Mouse (Mus musculus): ENCODE data around the gene F2rl1. TPM values are rescaled to one million over a fixed set of nuclear protein-coding genes. Genes with fewer than 3 reads are reported as not detected.

Gene F2rl1
- under 1 TPM; 0.13 to 0.44 (median 0.26) TPM for total RNA-seq (2022)

DNA sequence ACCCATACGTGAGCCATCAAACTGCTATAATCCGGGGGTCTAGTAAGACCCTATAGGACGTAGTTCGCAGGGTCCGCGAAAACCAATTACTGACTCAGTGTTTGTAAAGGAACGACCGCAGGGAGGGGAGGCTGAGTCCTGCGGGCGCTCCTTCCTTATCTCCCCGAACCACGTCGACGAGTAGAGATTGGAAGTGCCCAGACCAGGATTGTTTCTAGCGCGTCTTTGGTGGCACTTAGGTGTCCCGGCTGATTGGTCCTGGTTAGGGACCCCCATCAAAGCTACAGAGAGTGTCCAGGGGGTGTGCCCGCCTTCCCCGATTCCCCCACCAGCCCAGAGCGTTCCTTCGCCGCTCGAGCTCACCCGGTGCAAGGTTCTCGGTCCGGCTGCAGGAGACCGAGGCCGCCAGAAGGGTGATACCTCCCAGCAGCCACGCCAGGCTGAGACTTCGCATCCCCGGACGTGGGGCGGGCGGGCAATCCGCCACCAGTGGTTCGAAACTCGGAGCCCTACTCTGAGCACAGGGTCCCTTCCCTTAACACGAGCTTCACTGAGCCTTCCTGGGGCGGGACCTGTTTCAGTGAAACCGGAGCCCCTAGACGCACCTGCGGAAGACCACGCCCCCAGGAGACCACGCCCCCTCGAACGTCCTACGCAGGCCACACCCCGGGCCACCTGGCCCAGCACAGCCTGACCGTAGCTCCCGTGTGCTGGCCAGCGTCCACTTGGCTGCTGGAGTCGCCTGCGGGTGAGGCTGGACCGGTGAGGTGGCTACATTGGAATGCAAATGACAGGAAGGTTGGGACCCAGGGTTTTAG, at the start of gene F2rl1:
Gene F2rl1 (minus strand): TSS at position 554 of the 818 bp plus-strand sequence.
- DNase-seq (ENCODE audit: low spot score in 2 of 2), result no peak

DNA sequence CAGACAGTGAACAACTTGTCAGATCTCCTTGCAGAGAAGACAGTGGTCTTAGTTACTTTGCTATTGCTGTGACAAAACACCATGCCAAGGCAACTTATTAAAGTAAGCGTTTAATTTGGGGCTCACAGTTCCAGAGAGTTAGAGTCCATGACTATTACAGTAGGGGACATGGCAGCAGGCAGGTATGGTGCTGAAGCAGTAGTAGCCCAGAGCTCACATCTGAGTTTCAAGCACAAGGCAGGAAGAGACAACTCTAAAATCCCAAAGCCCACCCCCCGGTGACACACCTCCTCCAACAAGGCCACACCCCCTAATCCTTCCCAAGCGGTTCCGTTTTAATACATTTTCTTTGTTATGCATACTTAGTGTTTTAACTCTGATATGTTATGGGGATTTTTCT, 45.9 kb upstream of the F2rl1 start:
- DNase-seq (ENCODE audit: low spot score in 2 of 2), result no peak

DNA sequence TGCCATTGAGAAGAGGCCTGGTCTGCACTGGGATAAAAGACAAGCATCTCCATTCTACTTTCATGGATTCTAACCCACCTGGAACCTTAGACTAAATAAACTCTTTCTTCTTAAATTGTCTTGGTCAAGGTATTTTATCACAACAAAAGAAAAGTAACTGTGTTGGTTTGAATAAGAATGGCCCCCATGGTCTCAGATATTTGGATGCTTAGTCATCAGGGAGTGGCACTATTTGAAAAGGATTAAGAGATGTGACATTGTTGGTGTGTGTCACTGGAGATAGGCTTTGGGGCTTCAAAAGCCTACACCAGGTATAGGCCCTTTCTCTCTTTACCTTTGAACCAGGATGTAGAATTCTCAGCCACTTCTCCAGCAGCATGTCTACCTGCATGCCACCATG, 44.3 kb upstream of the F2rl1 start:
- no peak for DNase-seq (ENCODE audit: low spot score in 2 of 2)

DNA sequence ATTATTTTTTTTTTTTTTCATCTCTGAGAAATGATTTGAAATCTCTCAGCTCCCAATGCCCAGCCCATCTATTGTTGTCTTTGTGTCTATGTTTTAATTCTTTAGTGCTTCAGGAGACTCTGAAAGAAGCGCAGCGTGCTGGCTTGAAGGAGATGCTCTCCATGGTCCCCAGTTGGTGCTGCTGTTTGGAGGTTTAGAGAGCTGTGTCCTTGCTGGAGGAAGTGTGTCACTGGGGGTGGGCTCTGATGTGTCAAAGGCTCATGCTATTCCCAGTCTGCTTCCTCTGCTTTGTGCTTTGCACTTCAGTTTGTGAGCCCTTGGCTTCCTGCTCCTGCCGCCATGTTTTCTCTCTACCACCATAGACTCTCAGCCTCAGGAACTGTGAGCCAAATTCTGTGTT, 43.3 kb upstream of the F2rl1 start:
- DNase-seq (ENCODE audit: low spot score in 2 of 2), result no peak

DNA sequence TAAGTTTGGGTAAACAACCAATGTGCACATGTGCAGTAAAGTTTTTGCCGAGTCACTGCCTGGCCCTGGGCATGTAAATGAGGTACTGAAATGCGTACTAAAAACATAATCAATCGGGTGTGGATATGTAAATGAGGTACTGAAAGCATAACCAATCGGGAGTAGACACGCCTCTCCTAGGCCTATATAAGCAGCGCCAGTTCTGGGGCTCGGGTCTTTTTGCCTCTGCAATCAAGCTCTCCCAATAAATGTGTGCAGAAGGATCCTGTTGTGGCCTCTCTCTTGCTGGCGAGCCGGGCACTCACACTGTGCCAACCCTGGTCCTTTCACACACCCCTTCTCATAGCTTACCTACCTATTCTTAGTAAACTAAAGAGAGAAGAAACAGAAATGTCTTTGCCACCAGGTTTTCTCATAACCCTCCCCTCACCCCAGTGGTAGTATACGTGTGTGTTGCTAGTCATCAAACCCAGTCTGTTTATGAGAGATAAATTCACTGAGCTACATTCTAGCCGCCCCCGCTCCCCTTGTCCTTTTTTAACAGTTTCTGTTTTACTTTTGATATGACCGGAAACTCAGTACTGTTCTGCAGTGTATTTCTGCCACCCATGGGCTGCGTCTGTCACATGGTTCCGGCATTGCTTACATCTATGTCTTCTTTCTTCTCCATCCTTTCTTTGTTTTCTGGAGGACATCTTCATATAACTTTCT, 42.0 kb upstream of the F2rl1 start:
- no peak for DNase-seq (ENCODE audit: low spot score in 2 of 2)

DNA sequence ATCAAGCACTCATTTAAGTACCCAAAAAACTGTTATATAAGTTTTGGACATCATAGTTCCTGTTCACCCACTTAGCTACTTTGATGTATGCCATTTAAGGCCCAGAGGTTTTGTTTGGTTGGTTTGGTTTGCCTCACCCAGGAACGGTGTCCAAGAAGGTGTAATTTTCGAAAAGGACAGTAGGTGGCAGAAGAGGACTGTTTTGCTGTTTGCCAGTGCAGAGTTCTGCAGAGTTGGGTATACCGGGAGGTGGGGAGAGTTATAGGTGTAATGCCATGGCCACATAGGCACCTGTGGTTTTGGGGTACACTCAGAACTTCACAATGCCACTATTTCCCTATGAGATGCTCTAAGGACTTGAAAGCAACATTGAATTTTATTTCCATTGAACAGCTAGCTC, 38.7 kb upstream of the F2rl1 start:
- peak; percentile 15 to 45 for DNase-seq (ENCODE audit: low spot score in 2 of 2)

DNA sequence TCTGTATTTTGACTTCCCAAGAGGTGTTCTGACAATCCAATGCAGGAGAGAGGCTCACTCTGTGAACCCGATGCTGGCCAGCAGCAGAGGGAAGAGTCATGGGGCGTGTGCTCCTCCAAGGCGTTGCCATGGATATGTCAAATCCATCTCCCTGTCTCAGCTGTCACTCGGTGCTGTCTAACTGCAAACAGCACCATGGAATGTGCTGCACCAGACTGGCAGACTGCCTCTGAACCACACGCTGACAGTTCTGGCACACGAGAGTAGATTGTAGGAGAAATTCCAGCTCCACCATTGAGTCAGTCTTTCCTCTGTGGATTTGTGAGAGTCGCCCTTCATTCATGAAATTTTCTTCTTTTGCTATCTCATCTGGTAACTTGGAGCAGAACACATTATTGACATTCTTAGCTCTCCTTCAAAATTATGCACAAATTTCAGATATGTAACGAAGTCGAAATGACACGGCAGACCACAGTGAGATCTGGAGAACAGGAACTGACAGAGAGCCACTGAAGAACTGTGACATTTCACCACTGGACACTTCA, 38.1 kb upstream of the F2rl1 start:
- no peak for DNase-seq (ENCODE audit: low spot score in 2 of 2)

DNA sequence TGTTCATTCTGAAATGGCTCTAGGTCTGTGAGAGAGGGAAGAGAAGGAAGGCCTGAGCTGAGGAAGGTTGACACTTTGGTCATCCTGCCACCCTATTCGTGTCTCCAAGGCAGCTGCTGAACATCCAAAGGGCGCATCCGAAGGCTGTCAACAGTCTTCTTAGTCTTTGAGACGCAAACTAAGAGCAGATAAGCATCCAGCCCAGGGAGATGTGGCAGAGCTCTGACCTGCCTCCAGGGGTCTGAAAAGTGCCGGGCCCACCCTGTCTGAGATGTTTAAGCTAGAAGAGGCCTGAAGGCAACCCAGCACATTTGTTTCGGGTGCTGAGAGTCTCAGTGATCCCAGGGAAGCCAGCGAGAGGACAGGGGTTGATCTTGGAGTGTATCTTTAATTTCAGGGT, 32.3 kb upstream of the F2rl1 start:
- DNase-seq (ENCODE audit: low spot score in 2 of 2), result no peak

DNA sequence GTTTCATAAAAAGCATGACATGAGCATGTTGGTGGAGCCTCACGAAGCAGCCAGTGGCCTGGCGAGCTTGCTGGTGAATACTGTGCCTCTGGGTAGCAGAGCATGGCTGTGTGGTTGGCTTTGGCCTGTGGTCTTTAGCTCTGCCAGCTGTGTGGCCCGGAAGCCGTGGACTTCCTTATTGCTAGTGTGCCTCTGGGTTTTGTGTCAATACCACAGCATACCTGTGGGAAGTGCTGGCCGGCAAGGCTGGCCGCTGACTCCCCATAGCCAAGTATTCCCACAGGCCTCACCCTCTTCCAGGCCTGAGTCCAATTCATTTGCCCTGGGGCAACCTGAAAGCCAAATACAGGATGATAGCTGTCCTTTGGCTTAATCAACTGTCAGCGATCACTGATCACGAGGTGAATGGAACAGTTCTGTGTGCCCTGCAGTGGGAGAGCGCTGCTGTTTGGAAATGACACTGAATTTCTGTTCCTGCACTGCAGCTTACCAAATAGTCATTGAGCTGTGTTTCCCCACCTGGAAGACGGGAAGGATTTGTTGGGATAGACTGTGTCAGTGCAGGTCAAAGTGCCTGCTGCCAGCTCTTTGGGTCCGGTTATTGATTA, 29.0 kb upstream of the F2rl1 start:
- DNase-seq (ENCODE audit: low spot score in 2 of 2), result no peak

DNA sequence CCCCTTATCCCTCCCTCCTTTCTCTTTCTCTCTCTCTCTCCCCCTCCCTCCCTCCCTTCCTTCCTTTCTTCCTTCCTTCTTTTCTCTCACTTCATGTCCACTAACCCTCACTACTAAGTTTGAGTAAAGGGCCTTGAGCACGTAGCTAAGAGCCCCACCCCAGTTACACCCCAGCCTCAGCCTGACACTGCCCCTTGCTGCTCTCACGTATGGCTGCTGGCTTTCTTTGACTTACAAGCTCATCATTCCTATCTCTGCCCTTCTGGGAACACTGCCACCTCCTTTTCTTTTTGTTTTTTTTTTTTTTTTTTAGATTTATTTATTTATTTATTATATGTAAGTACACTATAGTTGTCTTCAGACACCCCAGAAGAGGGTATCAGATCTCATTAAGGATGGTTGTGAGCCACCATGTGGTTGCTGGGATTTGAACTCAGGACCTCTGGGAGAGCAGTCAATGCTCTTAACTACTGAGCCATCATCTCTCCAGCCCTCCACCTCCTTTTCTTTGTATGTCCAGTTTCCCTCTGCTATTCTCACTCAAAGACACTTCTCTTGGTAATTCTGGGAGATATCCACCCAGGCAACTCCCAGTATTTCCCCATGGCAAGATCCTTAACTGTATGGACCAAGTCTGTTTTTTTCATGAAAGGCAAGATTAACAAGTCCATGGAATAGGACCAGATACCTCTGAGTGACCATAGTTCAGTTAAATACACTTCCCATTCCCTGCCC, 25.8 kb upstream of the F2rl1 start:
- DNase-seq (ENCODE audit: low spot score in 2 of 2), result no peak

DNA sequence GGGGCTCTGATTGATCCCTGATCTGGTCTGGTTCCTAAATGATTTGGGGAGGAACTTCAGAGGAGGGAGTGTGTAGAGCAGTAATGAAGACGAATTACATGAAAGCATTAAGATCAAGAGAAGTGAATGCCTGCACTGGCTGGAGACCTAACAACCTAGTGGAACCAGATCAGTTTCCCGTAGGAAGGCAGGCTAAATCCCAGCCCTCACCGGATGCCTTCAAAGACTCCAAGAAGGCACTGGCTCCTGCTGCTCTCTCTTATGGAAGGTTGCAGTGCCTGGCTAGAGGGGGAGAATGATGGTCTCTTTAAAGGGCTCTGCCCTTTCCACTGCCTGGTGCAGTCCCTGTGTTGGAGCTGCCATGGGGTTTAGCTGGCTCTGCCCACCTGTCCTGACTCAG, 24.4 kb upstream of the F2rl1 start:
- no peak for DNase-seq (ENCODE audit: low spot score in 2 of 2)

DNA sequence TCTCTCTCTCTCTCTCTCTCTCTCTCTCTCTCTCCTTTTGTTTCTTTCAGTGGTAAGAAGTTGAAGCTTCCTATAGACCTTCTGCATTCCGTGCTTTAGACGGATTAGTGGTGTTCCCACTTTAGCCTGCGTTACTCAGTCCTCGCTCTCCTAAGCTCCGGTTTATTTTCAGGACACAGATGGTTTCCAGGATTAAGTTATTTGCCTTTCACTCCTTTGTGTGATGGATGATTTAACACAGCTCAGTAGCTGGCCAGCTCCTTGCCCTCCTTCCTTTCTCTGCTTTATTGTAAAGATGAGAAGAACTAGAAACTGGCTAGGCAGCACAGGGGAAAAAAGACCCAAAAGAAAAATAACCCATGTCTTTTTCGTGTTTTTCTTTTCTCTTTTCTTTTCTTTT, 23.8 kb upstream of the F2rl1 start:
- no peak for DNase-seq (ENCODE audit: low spot score in 2 of 2)

DNA sequence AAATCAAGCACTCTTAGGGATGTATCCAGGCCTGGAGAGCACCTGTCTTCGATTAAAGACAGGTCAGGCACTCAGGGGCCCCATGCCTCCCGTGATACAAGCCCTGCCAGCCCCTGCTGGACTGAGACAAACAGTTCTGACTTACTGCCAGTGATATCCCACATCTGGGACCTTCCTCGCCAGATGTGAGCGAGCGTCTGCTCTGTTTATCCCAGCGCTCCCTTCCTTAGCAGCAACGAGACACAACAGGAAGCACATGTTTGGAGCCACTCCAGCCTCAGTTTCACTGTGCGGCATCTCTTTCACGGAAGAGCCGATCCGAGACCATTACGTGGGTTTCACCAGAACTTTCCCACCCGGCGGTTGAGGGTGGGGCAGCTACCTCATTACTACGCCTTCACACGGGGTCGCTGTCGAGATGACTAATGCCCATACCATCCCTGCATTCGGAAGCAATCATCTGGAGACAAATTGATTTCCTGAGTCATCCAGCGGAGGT, 23.3 kb upstream of the F2rl1 start:
- DNase-seq (ENCODE audit: low spot score in 2 of 2), result no peak

DNA sequence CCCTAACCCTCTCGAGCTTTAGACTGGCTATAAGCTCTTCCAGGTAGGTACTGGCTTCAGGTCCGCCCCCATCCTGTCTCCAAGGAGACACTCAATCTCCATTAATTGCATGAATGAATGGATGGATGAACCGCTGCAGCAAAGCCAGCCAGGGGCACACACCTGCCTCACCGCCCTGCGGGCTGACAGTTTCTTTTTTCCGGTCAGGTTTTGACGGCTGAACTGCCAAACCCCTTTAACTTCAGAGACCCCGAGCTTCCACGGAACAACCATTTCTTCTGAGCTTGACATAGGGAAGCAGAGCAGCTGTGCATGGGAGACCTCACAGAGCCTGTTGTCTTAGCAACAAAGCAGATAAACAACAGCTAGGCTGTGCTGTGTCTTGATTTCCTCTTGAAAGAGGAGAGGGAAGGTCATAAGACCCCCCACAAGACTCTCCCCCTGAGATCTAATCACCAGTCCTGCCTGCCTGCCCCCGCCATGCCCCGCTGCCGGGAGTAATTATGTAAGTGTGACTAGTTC, 22.1 kb upstream of the F2rl1 start:
- DNase-seq (ENCODE audit: low spot score in 2 of 2), result no peak

DNA sequence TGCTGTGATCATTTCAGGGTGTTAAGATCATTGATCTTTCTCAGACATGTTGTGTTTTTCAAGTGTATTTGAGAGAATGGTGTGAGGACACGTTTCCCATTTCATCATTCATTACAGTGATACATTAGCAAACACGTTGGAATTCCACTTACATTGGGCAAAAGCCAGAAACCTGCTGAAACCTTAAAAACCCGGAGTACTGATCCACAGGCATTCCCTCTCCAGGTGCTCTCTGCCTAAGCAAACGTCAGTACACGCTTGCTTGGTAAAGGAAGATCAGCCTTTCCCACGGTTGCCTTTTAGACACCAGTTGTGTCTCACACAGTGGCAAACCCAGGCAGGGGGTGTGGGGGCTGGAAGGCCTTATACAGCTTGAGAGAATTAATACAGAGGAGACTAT, 21.2 kb upstream of the F2rl1 start:
- no peak for DNase-seq (ENCODE audit: low spot score in 2 of 2)

DNA sequence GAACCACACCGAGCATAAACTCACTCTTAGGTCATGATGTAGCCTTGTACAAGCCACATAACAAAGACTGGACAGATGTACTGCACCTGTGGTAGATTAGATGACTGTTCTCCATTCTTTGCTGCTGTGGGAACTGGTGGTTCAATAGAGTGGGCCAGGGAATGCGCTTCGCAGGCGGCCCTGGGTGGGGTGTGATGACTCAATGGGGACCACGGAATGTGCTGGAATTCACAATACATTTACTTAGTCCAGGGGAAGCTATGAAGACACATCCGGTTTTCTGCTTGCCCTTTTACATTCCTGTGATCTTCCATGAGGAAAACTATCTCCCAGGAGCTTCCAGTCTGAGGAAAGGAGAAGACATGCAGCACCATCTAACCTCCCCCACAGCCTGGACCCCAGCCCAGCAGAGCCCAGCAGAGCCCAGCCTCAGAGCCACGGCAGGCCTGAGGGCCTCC, 20.7 kb upstream of the F2rl1 start:
- no peak for DNase-seq (ENCODE audit: low spot score in 2 of 2)

DNA sequence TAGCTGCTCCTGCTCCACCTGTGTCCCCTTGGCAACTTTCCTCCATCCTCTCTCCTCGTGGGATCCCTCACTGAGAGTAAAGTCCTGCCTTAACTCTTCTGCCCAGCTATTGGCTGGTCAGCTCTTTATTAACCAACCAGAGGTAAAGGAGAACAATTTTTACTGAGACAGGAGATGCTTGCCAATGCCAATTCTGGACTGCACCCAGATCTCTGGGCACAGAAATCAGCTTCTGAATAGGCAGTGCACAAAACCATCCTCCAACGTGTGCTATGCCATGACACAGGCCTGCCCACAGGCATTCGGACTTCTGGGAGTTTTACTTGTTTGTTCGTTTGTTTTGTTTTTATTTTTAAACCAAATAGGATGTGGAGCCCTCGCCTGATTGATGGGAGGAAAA, 13.0 kb upstream of the F2rl1 start:
- DNase-seq (ENCODE audit: low spot score in 2 of 2), result no peak

DNA sequence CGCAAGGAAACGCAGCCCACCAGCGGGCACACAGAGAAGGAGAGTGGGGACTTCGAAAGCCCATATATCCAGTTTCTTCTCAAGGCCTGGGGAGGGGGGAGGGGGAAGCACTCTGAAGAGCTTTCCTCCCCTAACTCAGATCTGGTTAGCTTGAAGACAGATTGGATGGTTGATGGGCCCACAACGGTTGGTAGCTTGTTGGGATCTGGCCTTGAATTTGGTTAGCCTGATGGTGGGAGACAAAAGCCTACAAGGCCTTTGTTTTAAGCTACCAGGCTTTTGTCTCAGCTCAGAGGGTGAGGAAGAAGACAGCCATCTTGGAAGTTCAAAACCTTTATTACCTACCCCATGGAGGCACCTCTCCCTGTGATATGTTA, 11.1 kb upstream of the F2rl1 start:
- no peak for DNase-seq (ENCODE audit: low spot score in 2 of 2)

DNA sequence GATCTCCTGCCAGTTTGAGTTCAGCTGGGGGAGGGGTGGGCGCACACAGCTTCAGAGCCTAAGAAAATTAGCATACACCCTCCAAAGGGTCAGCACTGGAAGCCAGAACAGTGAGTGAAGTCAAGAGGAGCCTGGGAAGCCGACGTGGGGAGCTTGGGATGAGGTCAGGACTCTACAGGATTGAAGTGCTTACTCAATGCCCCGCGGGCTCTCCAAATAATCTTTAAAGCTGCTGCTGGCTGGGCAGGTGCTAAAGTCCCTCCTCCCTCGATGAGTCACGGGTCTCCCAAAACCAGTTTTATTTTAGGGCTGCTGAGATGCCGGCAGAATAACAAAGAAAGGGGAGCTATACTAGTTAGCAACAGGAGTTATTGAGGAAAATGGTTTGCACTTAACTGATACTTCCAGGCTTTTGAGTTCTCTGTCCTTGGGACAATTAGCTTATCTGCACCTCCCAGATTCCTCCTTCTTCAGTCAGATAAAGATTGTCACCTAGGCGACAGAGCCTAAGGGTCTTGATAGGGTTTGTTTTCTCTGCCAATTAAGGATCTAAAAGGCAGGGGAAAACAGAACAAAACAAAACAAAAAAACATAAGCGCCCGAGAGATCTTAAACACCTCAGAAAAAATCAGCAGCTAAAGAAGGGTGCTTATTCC, 10.6 kb upstream of the F2rl1 start:
- no peak for DNase-seq (ENCODE audit: low spot score in 2 of 2)

DNA sequence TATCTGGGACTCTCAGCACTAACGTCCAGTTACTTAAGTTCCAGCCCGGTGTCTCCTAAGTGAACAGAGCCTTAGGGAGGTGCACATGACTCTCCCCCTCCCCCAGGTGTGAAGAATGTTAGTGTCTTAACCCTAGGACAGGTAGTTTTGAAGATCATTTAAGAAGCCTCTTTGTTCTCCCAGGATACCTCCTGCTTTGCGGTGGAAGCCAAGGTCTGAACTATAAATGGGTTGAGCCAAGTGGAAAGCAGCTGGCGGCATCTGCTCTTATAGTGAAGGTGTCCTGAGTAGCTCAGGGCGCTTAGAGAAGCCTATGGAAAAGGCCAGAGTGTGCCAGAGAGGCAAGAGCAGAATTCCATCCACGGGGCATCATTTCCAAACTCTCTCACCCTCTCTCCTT, 10.0 kb upstream of the F2rl1 start:
- DNase-seq (ENCODE audit: low spot score in 2 of 2), result no peak

DNA sequence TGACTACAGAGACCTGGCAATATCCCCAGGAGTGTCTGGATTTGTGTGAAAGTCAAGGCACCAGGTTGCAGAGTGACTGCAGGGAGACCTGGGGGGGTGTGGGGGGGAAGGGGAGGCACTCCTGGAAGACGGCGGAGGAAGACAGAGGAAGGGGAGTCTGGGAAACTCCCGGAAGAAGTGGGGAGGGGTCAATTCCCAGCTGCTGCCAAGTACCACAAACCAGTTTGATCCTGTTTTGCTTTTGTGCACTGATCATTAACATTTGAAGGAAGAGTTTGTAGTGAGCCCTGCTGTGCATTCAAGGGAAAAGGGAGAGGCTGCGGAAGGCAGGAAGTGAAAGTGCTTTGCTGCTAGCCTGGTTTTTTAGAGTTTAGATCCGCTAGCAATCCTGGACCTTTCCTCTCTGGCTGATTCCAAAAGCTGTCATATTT, 9.1 kb upstream of the F2rl1 start:
- DNase-seq (ENCODE audit: low spot score in 2 of 2), result no peak

All from left cerebral cortex, adult 8-10 months (tissue).